Mouse (Mus musculus): ENCODE results near the gene Ywhah.
A peak's percentile ranks its signal among the peaks of the same experiment; 100 is the strongest.
"Not testable (repeated sequence)": the region's sequence is repeated elsewhere in the genome, so short reads cannot be mapped to it uniquely, and the experiment has no call there.

Ywhah gene

GRCm38 (mm10) chr5:33011132-33012106 is 7.2 kb upstream of the Ywhah start:
- peak; percentile 41 for DNase-seq (ENCODE audit: low read depth, low spot score)

- DNase-seq (ENCODE audit: low read depth, low spot score), result no peak
These were observed 4.5 kb upstream of the Ywhah start for GRCm38 (mm10) chr5:33014096-33014495.

DNA sequence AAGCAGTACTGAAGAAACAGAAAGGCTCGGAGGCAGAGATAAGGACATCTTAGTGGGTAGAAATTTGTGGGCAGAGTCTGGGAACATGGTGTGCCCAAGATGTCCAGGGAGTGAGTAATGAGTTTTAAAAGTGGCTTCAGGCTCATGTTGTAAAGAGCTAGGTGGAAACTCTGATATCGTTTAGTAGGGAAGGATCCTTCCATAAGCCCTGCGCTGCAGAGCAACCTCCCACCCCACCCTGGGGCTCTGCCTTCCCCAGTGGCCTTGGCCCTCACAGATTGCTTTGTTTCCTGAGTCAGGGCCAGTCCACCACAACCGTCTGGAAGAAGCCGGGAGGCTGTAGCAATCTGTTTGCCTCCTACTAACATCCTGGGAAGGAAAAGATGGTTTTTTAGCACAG is 3.0 kb upstream of the Ywhah start:
- no peak for DNase-seq (ENCODE audit: low read depth, low spot score)

DNA sequence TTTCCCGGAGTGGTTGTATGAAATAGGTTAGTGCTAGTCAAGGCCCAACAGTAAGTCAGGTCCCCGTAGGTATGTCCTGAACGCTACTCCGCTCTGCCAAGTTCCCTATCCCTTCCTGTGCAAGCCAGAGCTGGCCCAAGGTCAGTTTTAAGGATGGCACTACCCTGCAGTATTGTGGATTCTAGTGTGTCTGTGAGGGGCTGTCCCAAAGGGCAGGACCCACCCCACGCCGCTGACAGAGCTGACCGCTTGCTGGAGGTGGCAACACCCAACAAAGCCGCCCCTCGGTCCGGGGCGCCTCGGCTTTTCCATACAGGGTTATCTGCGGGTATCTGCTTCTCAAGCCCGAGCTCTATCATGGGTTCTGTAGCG is 441 bp upstream of the Ywhah start:
- DNase-seq (ENCODE audit: low read depth, low spot score), result no peak

GRCm38 (mm10) chr5:33019426-33019821 is 808 bp downstream of the Ywhah start:
- DNase-seq (ENCODE audit: low read depth, low spot score), result peak; percentile 77

DNA sequence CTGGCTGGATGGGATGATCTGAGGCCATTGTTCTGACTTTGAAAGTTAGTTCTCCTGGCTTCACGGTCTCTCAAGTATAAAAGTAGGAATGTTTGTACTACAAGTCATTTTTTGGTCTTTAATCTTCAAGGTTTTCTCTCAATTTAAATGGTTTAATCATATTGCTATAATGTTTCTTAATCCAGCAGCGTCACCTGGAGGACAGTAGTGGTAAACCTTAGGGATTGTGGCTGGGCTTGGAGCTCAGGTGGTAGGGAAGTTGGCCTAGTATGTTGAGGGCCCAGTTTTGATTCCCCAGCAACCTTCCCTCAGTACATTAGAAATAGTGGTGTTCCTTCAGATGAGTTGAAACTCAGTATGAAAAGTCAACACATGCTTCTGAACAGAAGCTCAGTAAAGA is 3.0 kb downstream of the Ywhah start:
- DNase-seq (ENCODE audit: low read depth, low spot score), result peak; percentile 44

GRCm38 (mm10) chr5:33023337-33023736 is 4.7 kb downstream of the Ywhah start:
- no peak for DNase-seq (ENCODE audit: low read depth, low spot score)

DNA sequence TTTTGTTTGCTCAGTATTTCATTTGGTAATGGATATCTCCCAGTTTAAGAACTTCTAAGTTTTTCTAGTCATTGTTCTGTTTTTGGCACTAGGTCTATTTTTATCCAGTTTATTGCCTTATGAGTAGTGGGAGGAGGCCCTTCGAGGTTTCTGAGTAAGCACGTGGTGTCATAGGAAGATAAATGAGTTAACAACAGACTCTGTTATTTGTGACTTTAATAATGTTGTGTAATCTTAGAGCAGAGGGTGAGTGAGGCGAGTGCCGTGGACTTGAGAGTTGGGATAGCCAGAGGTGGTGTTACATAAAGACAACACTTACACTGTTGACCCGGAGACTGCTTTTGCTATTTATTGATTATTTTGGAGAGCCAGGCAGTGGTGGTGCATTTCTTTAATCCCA is 5.9 kb downstream of the Ywhah start:
- DNase-seq (ENCODE audit: low read depth, low spot score), result no peak

DNA sequence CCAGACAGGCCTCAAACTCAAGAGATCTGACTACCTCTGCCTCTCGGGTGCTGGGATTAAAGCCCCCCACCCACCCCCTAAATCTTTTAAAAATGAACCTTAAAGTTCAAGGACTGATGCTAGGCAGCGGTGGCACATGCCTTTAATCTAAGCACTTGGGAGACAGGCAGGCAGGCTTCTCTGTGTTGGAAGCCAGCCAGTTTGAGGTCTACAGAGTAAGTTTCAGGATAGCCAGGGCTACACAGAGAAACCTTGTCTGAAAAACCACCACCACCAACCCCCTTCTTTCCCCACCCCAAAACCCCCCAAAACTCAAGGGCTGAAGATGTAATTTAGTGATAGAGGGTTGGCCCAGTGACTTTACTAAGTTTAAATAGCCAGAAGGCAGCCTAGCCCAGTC is 10.0 kb downstream of the Ywhah start:
- DNase-seq (ENCODE audit: low read depth, low spot score), result no peak

DNA sequence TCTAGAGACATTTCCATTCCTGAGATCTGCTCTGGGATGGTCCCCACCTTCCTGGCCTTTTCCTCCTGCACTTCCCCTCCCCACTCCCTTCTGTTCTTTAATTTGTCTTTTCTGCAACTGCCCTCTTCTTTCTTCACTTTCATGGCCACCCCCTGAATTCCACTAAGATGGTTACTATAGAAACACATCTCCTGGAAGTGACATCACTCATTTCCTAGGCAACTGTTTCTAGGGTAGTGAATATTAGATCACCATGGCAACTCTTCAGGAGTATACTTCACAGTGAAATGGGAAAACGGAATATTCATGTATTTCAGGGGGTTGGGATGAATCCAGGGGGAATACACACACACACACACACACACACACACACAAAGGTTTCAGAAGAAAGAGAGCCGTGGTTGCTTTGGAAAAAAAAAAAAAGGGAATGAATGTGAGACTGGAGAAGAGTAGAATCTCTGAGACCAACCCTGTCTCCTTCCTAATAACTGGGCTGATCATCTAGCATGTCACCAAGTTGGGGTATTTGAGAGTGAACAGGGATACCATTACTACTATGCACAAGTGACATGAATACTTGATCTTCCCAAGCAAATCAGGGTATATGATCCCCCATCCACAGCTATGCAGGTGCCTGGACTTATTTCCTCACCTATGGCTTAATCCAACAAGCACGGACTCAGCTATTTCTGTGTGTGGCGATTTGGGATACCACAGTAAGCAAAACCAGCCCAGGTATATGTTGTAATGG is 12.0 kb downstream of the Ywhah start:
- peak; percentile 34 for DNase-seq (ENCODE audit: low read depth, low spot score)

- DNase-seq (ENCODE audit: low read depth, low spot score), result no peak
These were observed 13.6 kb downstream of the Ywhah start for GRCm38 (mm10) chr5:33032036-33032773.

- peak; percentile 90 for DNase-seq (ENCODE audit: low read depth, low spot score)
These were observed 14.5 kb downstream of the Ywhah start for GRCm38 (mm10) chr5:33033121-33033520.

- DNase-seq (ENCODE audit: low read depth, low spot score), result peak; percentile 35
These were observed 15.0 kb downstream of the Ywhah start for GRCm38 (mm10) chr5:33033633-33034032.

DNA sequence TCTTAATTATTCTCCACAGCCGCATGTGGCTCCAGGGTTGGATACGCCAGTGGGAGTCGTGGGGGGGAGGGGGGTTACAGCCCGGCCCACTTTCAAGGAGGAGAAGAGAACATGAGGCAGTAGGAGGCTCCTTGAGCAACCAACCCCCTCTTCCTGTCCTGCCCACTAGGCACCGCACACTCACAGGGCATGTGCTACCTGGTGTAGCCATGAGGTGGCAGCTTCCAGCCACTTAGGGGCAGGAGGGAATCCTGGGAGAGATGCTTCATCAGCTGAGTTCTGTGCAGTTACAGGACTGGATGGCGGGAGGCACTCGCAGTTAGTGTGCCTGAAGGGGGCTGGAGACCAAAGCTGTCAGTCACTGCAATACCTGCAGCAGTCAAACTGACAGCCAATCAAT is 15.5 kb downstream of the Ywhah start:
- peak; percentile 94 for DNase-seq (ENCODE audit: low read depth, low spot score)

DNA sequence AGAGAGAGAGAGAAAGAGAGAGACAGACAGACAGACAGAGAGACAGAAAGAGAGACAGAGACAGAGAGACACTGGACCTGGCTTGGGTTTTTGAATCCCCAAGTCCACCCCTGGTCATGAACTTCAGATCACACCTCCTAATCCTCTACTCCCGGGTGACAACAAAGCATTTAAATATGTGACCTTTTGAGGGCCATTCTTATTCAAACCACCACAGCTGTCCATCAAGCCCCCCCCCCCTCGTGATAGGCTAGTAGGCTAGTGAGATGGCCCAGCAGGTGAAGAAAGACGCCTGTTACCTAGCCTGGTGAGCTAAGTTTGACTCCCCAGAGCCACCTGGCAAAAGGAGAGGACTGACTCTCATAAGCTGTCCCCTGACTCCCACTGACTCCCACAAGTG is 16.3 kb downstream of the Ywhah start:
- DNase-seq (ENCODE audit: low read depth, low spot score), result peak; percentile 72

DNA sequence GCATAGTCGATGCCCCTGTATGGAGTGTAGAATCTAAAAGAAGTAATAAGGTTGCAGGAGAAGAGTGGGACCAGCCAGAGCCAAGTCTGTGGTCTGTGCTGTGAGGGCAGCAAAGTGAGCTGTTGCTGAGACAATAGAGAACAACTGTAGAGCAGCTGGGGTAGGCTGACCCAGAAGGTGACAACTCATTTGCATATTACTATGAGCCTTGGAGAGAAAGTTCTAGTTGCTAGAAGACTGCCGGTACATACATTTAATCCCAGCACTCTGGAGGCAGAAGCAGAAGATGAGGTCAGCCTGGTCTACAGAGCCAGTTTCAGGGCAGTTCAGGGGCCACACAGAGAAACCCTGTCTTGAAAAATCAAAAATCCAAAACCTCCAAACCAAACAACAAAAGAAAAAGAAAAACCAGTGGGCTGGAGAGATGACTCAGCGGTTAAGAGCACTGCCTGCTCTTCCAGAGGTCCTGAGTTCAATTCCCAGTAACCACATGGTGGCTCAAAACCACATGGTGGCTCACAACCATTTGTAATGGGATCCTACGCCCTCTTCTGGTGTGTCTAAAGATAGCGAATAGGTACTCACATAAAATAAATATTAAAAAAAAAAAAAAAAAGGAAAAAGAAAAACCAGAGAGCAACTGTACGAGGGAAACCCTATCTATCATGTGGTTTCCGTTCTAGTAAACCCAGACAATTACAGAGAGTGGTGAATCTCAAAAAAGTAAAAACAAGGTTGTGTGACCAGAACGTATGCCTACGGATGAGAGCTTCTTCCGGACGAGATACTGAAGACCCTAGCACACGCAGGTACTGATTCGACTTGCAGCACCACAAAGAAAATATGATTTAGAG is 20.3 kb downstream of the Ywhah start:
- DNase-seq (ENCODE audit: low read depth, low spot score), result no peak

GRCm38 (mm10) chr5:33039510-33039911 is 20.9 kb downstream of the Ywhah start:
- DNase-seq (ENCODE audit: low read depth, low spot score), result peak; percentile 78

GRCm38 (mm10) chr5:33040735-33041134 is 22.1 kb downstream of the Ywhah start:
- DNase-seq (ENCODE audit: low read depth, low spot score), result not testable (repeated sequence)

DNA sequence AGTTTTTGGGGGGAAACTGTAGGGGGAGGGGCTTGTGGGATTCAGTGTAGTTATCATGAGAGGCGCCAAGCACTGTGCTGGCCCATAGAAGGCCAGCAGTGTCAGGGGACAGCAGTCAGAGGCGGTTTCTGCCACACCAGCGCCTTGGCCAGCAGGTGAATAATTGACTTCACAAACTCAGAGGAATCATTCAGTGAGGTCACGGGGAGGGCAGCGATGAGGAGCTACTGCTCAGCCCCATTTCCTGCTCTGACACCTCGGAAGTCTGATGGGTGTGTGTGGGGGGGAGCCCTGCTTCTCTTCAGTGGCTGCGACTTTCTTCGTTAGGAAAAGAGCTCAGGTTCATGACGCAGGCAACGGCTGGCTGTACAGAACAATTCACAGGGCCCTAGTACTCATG is 24.8 kb downstream of the Ywhah start:
- DNase-seq (ENCODE audit: low read depth, low spot score), result peak; percentile 34

DNA sequence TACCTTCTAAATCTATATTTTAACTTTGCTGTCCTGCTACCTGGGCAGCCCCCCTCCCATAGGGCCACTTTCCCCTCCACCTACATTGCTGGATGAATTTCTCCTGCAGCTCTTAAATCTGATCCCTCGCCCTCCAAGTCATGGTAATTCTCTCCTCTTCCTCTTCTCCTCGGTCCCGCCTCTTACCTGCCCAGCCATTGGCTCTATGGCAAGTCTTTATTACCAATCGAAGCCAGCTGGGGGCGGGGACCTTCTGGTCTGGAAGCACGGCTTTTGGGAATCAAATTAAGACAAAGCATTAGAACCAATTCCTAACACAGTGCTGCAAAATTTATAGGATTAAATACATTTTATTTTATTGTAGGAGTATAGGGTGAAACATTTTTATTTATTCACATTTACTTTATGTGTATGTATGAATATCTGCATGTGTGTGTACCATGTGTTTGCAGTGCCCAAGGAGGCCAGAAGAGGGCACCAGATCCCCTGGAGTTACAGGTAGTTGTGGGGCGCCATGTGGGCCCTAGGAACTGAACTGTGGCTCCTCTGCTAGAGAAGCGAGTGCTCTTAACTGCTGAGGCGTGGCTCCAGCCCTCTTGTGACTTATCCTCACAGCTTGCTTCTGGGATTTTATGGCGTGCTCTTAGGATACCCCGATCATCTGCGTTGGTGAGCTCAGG is 26.2 kb downstream of the Ywhah start:
- peak; percentile 94 for DNase-seq (ENCODE audit: low read depth, low spot score)

DNA sequence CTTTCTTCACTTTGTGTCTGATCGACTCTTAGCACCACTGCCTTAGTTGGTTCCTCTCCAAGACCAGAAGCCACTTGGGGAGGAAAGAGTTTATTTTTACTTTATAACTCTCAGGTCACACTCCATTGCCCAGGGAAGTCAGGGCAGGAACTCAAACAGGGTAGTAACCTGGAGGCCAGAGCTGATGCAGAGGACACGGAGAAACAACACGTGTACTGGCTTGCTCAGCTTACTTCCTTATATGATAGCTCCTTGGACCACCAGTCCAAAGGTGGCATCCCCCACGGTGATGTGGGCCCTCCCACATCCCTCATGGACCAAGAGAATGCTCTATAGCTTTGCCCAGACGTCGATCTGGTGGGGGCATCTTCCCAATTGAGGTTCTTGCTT is 26.7 kb downstream of the Ywhah start:
- no peak for DNase-seq (ENCODE audit: low read depth, low spot score)

Data from R1 (cell line).